Comparison of ENCODE assay signal across 12 mouse cellular contexts in the genomic region with DNA sequence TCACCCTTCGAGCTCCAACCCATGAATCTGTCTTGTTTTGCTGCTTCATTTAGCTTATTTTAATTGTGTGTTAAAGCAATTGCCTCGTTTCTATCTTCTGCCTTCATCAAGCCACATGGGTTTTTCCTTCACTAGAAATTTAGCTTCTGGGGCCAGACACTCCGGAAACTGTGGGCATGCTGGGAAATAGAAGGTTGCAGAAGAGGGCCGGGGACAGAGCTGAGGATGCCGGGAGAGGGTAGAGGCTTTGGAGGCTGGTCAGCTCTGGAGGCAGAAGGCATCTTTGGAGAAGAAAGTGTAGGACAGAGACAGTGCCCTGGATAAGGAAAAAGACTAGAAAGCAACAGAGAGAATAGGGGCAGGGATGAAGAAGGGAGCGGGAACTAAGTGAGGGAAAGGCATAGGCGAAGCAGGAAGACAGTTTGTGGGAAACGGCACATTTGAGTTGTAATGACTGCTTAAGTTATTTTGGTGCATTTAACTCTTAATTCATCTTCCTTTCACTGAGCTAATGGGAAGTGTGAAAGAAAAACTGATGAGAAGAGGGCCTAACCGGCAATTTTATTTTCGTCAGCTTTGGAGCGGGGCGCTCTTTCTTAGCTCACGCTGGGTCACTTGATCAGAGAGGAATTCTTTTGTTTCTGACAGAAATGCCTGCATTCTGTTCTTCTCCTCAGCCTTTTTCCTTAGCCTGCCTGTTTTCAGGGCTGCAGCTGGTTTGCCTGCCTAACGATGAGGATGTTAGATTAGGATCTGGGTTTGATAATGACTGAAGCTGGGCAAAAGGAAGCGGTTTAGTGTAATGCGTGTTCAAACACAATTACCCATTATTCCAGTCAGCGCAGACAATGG. TPM values are rescaled to one million over a fixed set of nuclear protein-coding genes. Genes with fewer than 3 reads are reported as not detected.
DNase-seq lines count a peak whose midpoint lies in the region; ATAC-seq and TF ChIP-seq lines count a peak whose summit lies in the region.
"Had no signal": no experiment of that assay in that cellular context is flagged by ENCODE, and none has a peak within 500 bp of the region (broad histone marks: within the 10 kb centered on the region; RNA-seq: fewer than 3 reads in every experiment).

No protein-coding gene starts in this region.

- peak; percentile 25 for DNase-seq in lung, embryonic 14.5 days
- no peak for DNase-seq in lung, postnatal 36 days
- DNase-seq in hindbrain, postnatal 0 days (ENCODE audit: low spot score), result peak; percentile 15
- DNase-seq in gastrocnemius, postnatal 25 days, result no peak
- DNase-seq in left cerebral cortex, postnatal 10 days (ENCODE audit: extremely low spot score in 1 of 2, low spot score in 2 of 2), result no peak
- no peak for DNase-seq in kidney, adult 2 months
- DNase-seq: heart, postnatal 14 days; lung, postnatal 10 days had no signal

- H3K9ac ChIP-seq in lung, embryonic 14.5 days, result no peak overlapping the region
- peak overlapping the region; percentile 34 for H3K9ac ChIP-seq in forebrain, embryonic 13.5 days
- no peak overlapping the region for H3K9ac ChIP-seq in hindbrain, postnatal 0 days (replicated peaks; ENCODE audit: low read length)

- H3K9me3 ChIP-seq in lung, embryonic 14.5 days (ENCODE audit: low read depth, low read length), result no peaks in the 10 kb centered on the region
- H3K9me3 ChIP-seq in forebrain, embryonic 13.5 days (replicated peaks), result no peaks in the 10 kb centered on the region
- H3K9me3 ChIP-seq in hindbrain, postnatal 0 days (ENCODE audit: low read length), result no peaks in the 10 kb centered on the region
- H3K9me3 ChIP-seq: G1E had no signal

- intact Hi-C loops in left cerebral cortex, postnatal 10 days (cut with DNase I), result no loop called here

- TF ChIP-seq CTCF in lung, embryonic 14.5 days (IDR thresholded peaks at IDR 0.05; ENCODE audit: low read depth), result no peak
- TF ChIP-seq CTCF in hindbrain, postnatal 0 days (IDR thresholded peaks at IDR 0.05; ENCODE audit: low read depth), result no peak
- TF ChIP-seq CTCF in olfactory bulb, adult 2 months (IDR thresholded peaks at IDR 0.05; ENCODE audit: insufficient read depth, low read depth, low read length), result no peak
- no peak for TF ChIP-seq CTCF in kidney, adult 2 months (conservative IDR thresholded peaks at IDR 0.05; ENCODE audit: insufficient read depth, insufficient read length, low read depth, low read length)

- H3K36me3 ChIP-seq in lung, embryonic 14.5 days (ENCODE audit: insufficient read depth), result no peaks in the 10 kb centered on the region
- no peaks in the 10 kb centered on the region for H3K36me3 ChIP-seq in forebrain, embryonic 13.5 days (ENCODE audit: poor library complexity, severe bottlenecking)
- no peaks in the 10 kb centered on the region for H3K36me3 ChIP-seq in hindbrain, postnatal 0 days (ENCODE audit: insufficient read depth, low read length)
- no peaks in the 10 kb centered on the region for H3K36me3 ChIP-seq in kidney, adult 2 months (ENCODE audit: control insufficient read depth, insufficient read depth, low read length)
- H3K36me3 ChIP-seq: G1E had no signal

- ATAC-seq in lung, embryonic 14.5 days (ENCODE audit: insufficient read depth), result no peak
- peak; percentile 71 for ATAC-seq in forebrain, embryonic 13.5 days
- ATAC-seq in hindbrain, postnatal 0 days, result no peak

- H3K4me2 ChIP-seq in lung, embryonic 14.5 days, result no peak overlapping the region
- peak overlapping the region; percentile 35 for H3K4me2 ChIP-seq in forebrain, embryonic 13.5 days
- no peak overlapping the region for H3K4me2 ChIP-seq in hindbrain, postnatal 0 days (ENCODE audit: low read depth, low read length)

- 46% methylated on average over 17 of the region's 17 CpGs for WGBS in lung, embryonic 14.5 days
- WGBS in forebrain, embryonic 13.5 days, result 12% methylated on average over 17 of the region's 17 CpGs
- 32% methylated on average over 17 of the region's 17 CpGs for WGBS in hindbrain, postnatal 0 days
- WGBS in olfactory bulb, adult 2 months, result 17% methylated on average over 17 of the region's 17 CpGs
- 50% methylated on average over 17 of the region's 17 CpGs for WGBS in kidney, adult 2 months

- H3K4me1 ChIP-seq in lung, embryonic 14.5 days (ENCODE audit: insufficient read depth), result no peaks in the 10 kb centered on the region
- peaks cover 26% of the 10 kb centered on the region for H3K4me1 ChIP-seq in forebrain, embryonic 13.5 days
- H3K4me1 ChIP-seq in hindbrain, postnatal 0 days (ENCODE audit: insufficient read depth, low read length), result no peaks in the 10 kb centered on the region
- peaks cover 15% of the 10 kb centered on the region for H3K4me1 ChIP-seq in olfactory bulb, adult 2 months (ENCODE audit: control insufficient read depth, insufficient read depth, low read length)
- no peaks in the 10 kb centered on the region for H3K4me1 ChIP-seq in kidney, adult 2 months (ENCODE audit: control insufficient read depth, insufficient read depth, low read length)

- no peak overlapping the region for H3K27ac ChIP-seq in lung, embryonic 14.5 days (ENCODE audit: low read depth)
- H3K27ac ChIP-seq in forebrain, embryonic 13.5 days, result peak overlapping the region; percentile 79
- H3K27ac ChIP-seq in hindbrain, postnatal 0 days, result no peak overlapping the region
- peak overlapping the region; percentile 31 for H3K27ac ChIP-seq in olfactory bulb, adult 2 months (ENCODE audit: insufficient read depth, low read depth, low read length)
- no peak overlapping the region for H3K27ac ChIP-seq in kidney, adult 2 months (ENCODE audit: insufficient read depth, low read depth, low read length)

- H3K4me3 ChIP-seq in lung, embryonic 14.5 days (ENCODE audit: low read depth, low read length), result no peak overlapping the region
- no peak overlapping the region for H3K4me3 ChIP-seq in forebrain, embryonic 13.5 days
- no peak overlapping the region for H3K4me3 ChIP-seq in hindbrain, postnatal 0 days (ENCODE audit: low read length)
- no peak overlapping the region for H3K4me3 ChIP-seq in olfactory bulb, adult 2 months (ENCODE audit: insufficient read depth, low read depth, low read length)
- H3K4me3 ChIP-seq in kidney, adult 2 months (ENCODE audit: insufficient read depth, low read depth, low read length), result no peak overlapping the region

- no peaks in the 10 kb centered on the region for H3K27me3 ChIP-seq in lung, embryonic 14.5 days (ENCODE audit: insufficient read depth, low read length)
- H3K27me3 ChIP-seq in forebrain, embryonic 13.5 days, result no peaks in the 10 kb centered on the region
- no peaks in the 10 kb centered on the region for H3K27me3 ChIP-seq in hindbrain, postnatal 0 days (ENCODE audit: insufficient read depth, low read length)
- no peaks in the 10 kb centered on the region; the same call in 1 of the 2 replicates for H3K27me3 ChIP-seq in kidney, adult 2 months (replicated peaks; ENCODE audit: control insufficient read depth, insufficient read depth, low read length)

- TF ChIP-seq POLR2A in olfactory bulb, adult 2 months (IDR thresholded peaks at IDR 0.05; ENCODE audit: insufficient read depth, low read depth, low read length), result no peak
- TF ChIP-seq POLR2A in kidney, adult 2 months (IDR thresholded peaks at IDR 0.05; ENCODE audit: low read depth, low read length), result no peak

RNA-seq across cellular contexts. Expression of a gene that starts 28.2 kb away (rescaled TPM):
- polyA plus RNA-seq in lung, embryonic 14.5 days (2014; fragmentation: Nextera tagmentation; extraction: Ambion mirVana), result 0.12 TPM in 1 of 2 replicates, not detected in the other
- polyA plus RNA-seq in forebrain, embryonic 13.5 days (2015; fragmentation: Nextera tagmentation; extraction: Ambion mirVana), result 1.6 and 2.0 TPM in 2 replicates
- 51.5 and 58.0 TPM in 2 replicates for total RNA-seq in hindbrain, postnatal 0 days (2014; rRNA removed)
- 5.4 and 6.0 TPM in 2 replicates for polyA plus RNA-seq in hindbrain, postnatal 0 days (2015; fragmentation: Nextera tagmentation; extraction: Ambion mirVana)
- 62.3 TPM in 1 of 2 replicates, not detected in the other for polyA plus RNA-seq in olfactory bulb, adult 2 months (2012; ENCODE audit: insufficient read depth, insufficient read length, low replicate concordance, missing spikeins)
- total RNA-seq in gastrocnemius, postnatal 25 days (2021), result under 1 TPM in 1 of 2 experiments, not detected in 1; 0.19 TPM
- total RNA-seq in left cerebral cortex, postnatal 10 days (2021), result 100 to 1,000 TPM; 112 TPM
- 0.03 TPM in 2 replicates for polyA plus RNA-seq in kidney, adult 2 months (2012; rRNA removed)
- polyA plus RNA-seq: G1E; kidney, embryonic 14.5 days had no signal

Comparison
In these comparisons a context has a peak if more than half of its experiments do, and no peak if none do; other contexts are left out.
1. DNase-seq: peak in lung, embryonic 14.5 days (single experiment) and hindbrain, postnatal 0 days (single experiment); none in lung, postnatal 36 days (single experiment), gastrocnemius, postnatal 25 days (single experiment), left cerebral cortex, postnatal 10 days (0 of 2) and kidney, adult 2 months (single experiment).
2. H3K27ac ChIP-seq: peak in forebrain, embryonic 13.5 days (single experiment) and olfactory bulb, adult 2 months (single experiment); none in lung, embryonic 14.5 days (single experiment), hindbrain, postnatal 0 days (single experiment) and kidney, adult 2 months (single experiment).